Mouse (Mus musculus) MEL (cell line): ENCODE results near the gene Gm45808. TPM values are rescaled to one million over a fixed set of nuclear protein-coding genes. Genes with fewer than 3 reads are reported as not detected.

Experiments used
- DNase-seq: peaks from one replicate; pipeline ENCODE4 v3.0.0; 2011; ENCODE audit warnings: low read depth, low spot score
- H3K27ac ChIP-seq: 2 replicates; pipeline ENCODE4 v1.5.1; 2012; ENCODE audit warnings: low read depth, mild to moderate bottlenecking, control low read depth, low read length, moderate library complexity; ENCODE audit not compliant: control insufficient read depth
- H3K27me3 ChIP-seq, 2 experiments: fragments of 150-350 bp in 1 of 2; sonication (generic) in 1 of 2; 2 replicates each; pipeline ENCODE4 v1.6.1; 2012; ENCODE audit warnings: low read length in 2 of 2, mild to moderate bottlenecking in 2 of 2, improper control_type of control experiment in 1 of 2, moderate library complexity in 1 of 2; ENCODE audit not compliant: insufficient read depth in 2 of 2, control insufficient read depth in 1 of 2
- H3K36me3 ChIP-seq, 2 experiments: 2 replicates each; pipeline ENCODE4 v1.6.1; 2012 to 2014; ENCODE audit warnings: low read length in 2 of 2, improper control_type of control experiment in 1 of 2, inconsistent platforms in 1 of 2, mild to moderate bottlenecking in 1 of 2; ENCODE audit not compliant: insufficient read depth in 2 of 2, control insufficient read depth in 1 of 2
- H3K4me1 ChIP-seq, 2 experiments: fragments of 150-350 bp in 1 of 2; sonication (generic) in 1 of 2; 2 replicates each; pipeline ENCODE4 v1.6.1; 2012; ENCODE audit warnings: low read length in 2 of 2, improper control_type of control experiment in 1 of 2, mild to moderate bottlenecking in 1 of 2; ENCODE audit not compliant: insufficient read depth in 2 of 2, control insufficient read depth in 1 of 2
- H3K4me3 ChIP-seq, 2 experiments: fragments of 150-350 bp in 1 of 2; sonication (generic) in 1 of 2; 2 replicates each; pipeline ENCODE4 v1.5.1; 2012; ENCODE audit warnings: low read depth in 2 of 2, low read length in 2 of 2, mild to moderate bottlenecking in 2 of 2, moderate library complexity in 2 of 2, control low read depth in 1 of 2, improper control_type of control experiment in 1 of 2; ENCODE audit not compliant: control insufficient read depth in 1 of 2, insufficient read depth in 1 of 2
- H3K79me2 ChIP-seq: 2 replicates; pipeline ENCODE4 v1.6.1; 2012; ENCODE audit warnings: mild to moderate bottlenecking, low read length, moderate library complexity; ENCODE audit not compliant: control insufficient read depth, poor library complexity, insufficient read depth
- H3K9ac ChIP-seq: 2 replicates; pipeline ENCODE4 v1.6.1; 2012; ENCODE audit warnings: low read depth, mild to moderate bottlenecking, control low read depth, low read length, moderate library complexity; ENCODE audit not compliant: control insufficient read depth, poor library complexity, severe bottlenecking
- H3K9me3 ChIP-seq: fragments of 150-350 bp; sonication (generic); replicated peaks from 2 replicates; pipeline ENCODE4 v1.6.1; 2012; ENCODE audit warnings: mild to moderate bottlenecking, low read length, improper control_type of control experiment, moderate library complexity; ENCODE audit not compliant: insufficient read depth
- CHD2 ChIP-seq: IDR thresholded peaks from 2 replicates; pipeline ENCODE4 v1.6.1; 2011; ENCODE audit warnings: low read length, improper control_type of control experiment
- ELF1 ChIP-seq: IDR thresholded peaks from 2 replicates; pipeline ENCODE4 v1.6.1; 2014; ENCODE audit warnings: low read depth, mild to moderate bottlenecking, inconsistent platforms, low read length, improper control_type of control experiment, moderate library complexity
- EP300 ChIP-seq, 2 experiments: IDR thresholded peaks; 2 replicates each; pipeline ENCODE4 v1.6.1; 2011; ENCODE audit warnings: improper control_type of control experiment in 2 of 2, low read length in 2 of 2, low read depth in 1 of 2, mild to moderate bottlenecking in 1 of 2
- GABPA ChIP-seq: IDR thresholded peaks from 2 replicates; pipeline ENCODE4 v1.6.1; 2012; ENCODE audit warnings: low read depth, mild to moderate bottlenecking, inconsistent platforms, low read length, improper control_type of control experiment, moderate library complexity
- KAT2A ChIP-seq: conservative IDR thresholded peaks from 2 replicates; pipeline ENCODE4 v1.6.1; 2012; ENCODE audit warnings: low read depth, low read length, improper control_type of control experiment, inconsistent platforms
- MAX ChIP-seq: IDR thresholded peaks from 2 replicates; pipeline ENCODE4 v1.6.1; 2011; ENCODE audit warnings: low read length, improper control_type of control experiment
- MAZ ChIP-seq: IDR thresholded peaks from 2 replicates; pipeline ENCODE4 v1.6.1; 2012; ENCODE audit warnings: low read depth, mild to moderate bottlenecking, inconsistent platforms, low read length, improper control_type of control experiment
- MXI1 ChIP-seq: IDR thresholded peaks from 2 replicates; pipeline ENCODE4 v1.6.1; 2011; ENCODE audit warnings: mild to moderate bottlenecking, low read depth, low read length, improper control_type of control experiment
- MYB ChIP-seq: IDR thresholded peaks from 2 replicates; pipeline ENCODE4 v1.6.1; 2011; ENCODE audit warnings: mild to moderate bottlenecking, low read depth, low read length, improper control_type of control experiment
- NELFE ChIP-seq: IDR thresholded peaks from 2 replicates; pipeline ENCODE4 v1.6.1; 2011; ENCODE audit warnings: low read depth, low read length, improper control_type of control experiment
- POLR2AphosphoS2 ChIP-seq: IDR thresholded peaks from 2 replicates; pipeline ENCODE4 v1.6.1; 2011; ENCODE audit warnings: low read length, improper control_type of control experiment
- POLR2AphosphoS5 ChIP-seq: IDR thresholded peaks from 2 replicates; pipeline ENCODE4 v1.6.1; 2012; ENCODE audit warnings: low read depth, borderline replicate concordance, mild to moderate bottlenecking, inconsistent platforms, low read length, moderate library complexity, mixed read lengths
- RAD21 ChIP-seq: IDR thresholded peaks from 2 replicates; pipeline ENCODE4 v1.6.1; 2011; ENCODE audit warnings: mild to moderate bottlenecking, low read depth, low read length, improper control_type of control experiment
- RCOR1 ChIP-seq: IDR thresholded peaks from 2 replicates; pipeline ENCODE4 v1.6.1; 2012; ENCODE audit warnings: low read depth, mild to moderate bottlenecking, inconsistent platforms, low read length, improper control_type of control experiment
- SIN3A ChIP-seq: IDR thresholded peaks from 2 replicates; pipeline ENCODE4 v1.6.1; 2012; ENCODE audit warnings: low read length, improper control_type of control experiment, inconsistent platforms
- TAL1 ChIP-seq: IDR thresholded peaks from 2 replicates; pipeline ENCODE4 v1.6.1; 2012; ENCODE audit warnings: mild to moderate bottlenecking, inconsistent platforms, low read length, moderate library complexity, mixed read lengths
- TCF12 ChIP-seq: IDR thresholded peaks from 2 replicates; pipeline ENCODE4 v1.6.1; 2014; ENCODE audit warnings: low read depth, mild to moderate bottlenecking, inconsistent platforms, low read length, improper control_type of control experiment, moderate library complexity
- USF1 ChIP-seq: IDR thresholded peaks from 2 replicates; pipeline ENCODE4 v1.6.1; 2014; ENCODE audit warnings: low read depth, mild to moderate bottlenecking, inconsistent platforms, low read length, improper control_type of control experiment, moderate library complexity
- USF2 ChIP-seq, 2 experiments: IDR thresholded peaks; 2 replicates each; pipeline ENCODE4 v1.6.1; 2011 to 2012; ENCODE audit warnings: improper control_type of control experiment in 2 of 2, low read length in 2 of 2, borderline replicate concordance in 1 of 2, inconsistent platforms in 1 of 2, low read depth in 1 of 2, mild to moderate bottlenecking in 1 of 2; ENCODE audit not compliant: insufficient read depth in 1 of 2
- ZKSCAN1 ChIP-seq: IDR thresholded peaks from 2 replicates; pipeline ENCODE4 v1.6.1; 2012; ENCODE audit warnings: low read depth, mild to moderate bottlenecking, inconsistent platforms, low read length, improper control_type of control experiment, moderate library complexity
- ZMIZ1 ChIP-seq: IDR thresholded peaks from 2 replicates; pipeline ENCODE4 v1.6.1; 2012; ENCODE audit warnings: low read depth, mild to moderate bottlenecking, inconsistent platforms, low read length, improper control_type of control experiment, moderate library complexity
- ZNF384 ChIP-seq: IDR thresholded peaks from 2 replicates; pipeline ENCODE4 v1.6.1; 2012; ENCODE audit warnings: low read depth, mild to moderate bottlenecking, inconsistent platforms, low read length, improper control_type of control experiment
- polyA plus RNA-seq, 2 experiments: library from polyadenylated mRNA; stranded (reverse) in 1 of 2; unstranded in 1 of 2; fragments of >175 nt in 1 of 2; fragments of >200 nt in 1 of 2; gene quantifications; 2 replicates each; pipeline versions ENCODE4 v1.2.1 to v1.2.4; 2012; ENCODE audit warnings: low replicate concordance in 2 of 2, low read depth in 1 of 2; ENCODE audit not compliant: insufficient read length in 2 of 2, insufficient read depth in 1 of 2, missing spikeins in 1 of 2
- total RNA-seq: library from RNA; depleted of rRNA; stranded (reverse); fragments of 300-350 nt; gene quantifications from 2 replicates; pipeline ENCODE4 v1.2.3, GENCODE M21; 2012

Gm45808 gene
- total and polyA plus RNA-seq, 3 experiments = not detected

DNA sequence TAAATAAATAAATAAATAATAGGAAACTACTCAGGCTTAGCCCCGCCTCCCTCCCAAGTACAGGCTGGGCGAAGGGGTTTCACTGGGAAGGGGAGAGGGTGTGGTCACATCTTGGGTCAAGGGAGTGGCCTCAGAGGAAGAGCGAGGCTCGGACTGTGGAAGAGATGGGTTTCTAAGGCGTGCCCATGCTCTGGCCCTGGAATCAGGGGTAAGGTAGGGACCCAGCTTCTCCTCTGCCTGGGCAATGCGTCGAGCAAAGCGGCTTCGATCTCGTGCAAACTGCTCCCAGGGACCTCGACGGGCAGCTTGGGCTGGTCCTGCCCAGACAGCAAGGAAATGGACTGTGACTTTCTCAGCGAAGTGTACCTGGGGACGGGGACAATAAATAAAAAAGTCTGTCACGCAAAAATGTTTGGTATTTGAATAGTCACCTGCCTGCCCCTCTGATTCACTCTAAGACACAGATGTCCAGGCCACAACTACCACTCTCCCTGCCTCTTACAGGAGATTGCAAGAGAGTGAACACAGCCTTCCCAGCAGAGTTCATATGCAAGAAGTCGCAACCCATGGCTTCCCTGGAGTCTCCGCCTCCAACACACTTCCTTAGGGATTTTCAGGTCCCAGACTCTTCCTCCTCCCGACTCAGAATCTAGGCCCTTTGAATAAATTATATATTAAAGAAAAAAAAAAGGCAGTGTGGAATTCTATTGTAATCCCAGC lies 36.5 kb upstream of the Gm45808 start:
- H3K9ac ChIP-seq = peak overlapping the region; percentile 44; the same call in 1 of the 2 replicates
- no peaks in the 10 kb centered on the region for H3K9me3 ChIP-seq
- H3K4me1 ChIP-seq = peaks cover 4 to 16% of the 10 kb centered on the region in 2 experiments; a peak in 3 of 4 replicates
- TF ChIP-seq ELF1 = no peak
- TF ChIP-seq TCF12 = no peak
- TF ChIP-seq RAD21 = no peak
- TF ChIP-seq ZNF384 = no peak
- no peak for TF ChIP-seq CHD2
- no peak for TF ChIP-seq POLR2AphosphoS5
- no peak for TF ChIP-seq MAZ
- TF ChIP-seq GABPA = no peak
- no peak for TF ChIP-seq MXI1
- TF ChIP-seq MAX = no peak
- TF ChIP-seq TAL1 = no peak
- TF ChIP-seq EP300 (IDR thresholded peaks at IDR 0.05; ENCODE audit: low read depth in 1 of 2, low read length in 2 of 2) = no peak
- no peak for TF ChIP-seq NELFE
- TF ChIP-seq ZKSCAN1 = no peak
- no peak for TF ChIP-seq SIN3A
- no peak for TF ChIP-seq KAT2A
- TF ChIP-seq ZMIZ1 = no peak
- no peak for TF ChIP-seq MYB
- no peak for TF ChIP-seq RCOR1
- TF ChIP-seq USF2 (IDR thresholded peaks at IDR 0.05; ENCODE audit: borderline replicate concordance in 1 of 2, insufficient read depth in 1 of 2, low read depth in 1 of 2, low read length in 2 of 2) = no peak
- H3K27me3 ChIP-seq = no peaks in the 10 kb centered on the region
- no peak for DNase-seq
- peaks cover 27% of the 10 kb centered on the region for H3K79me2 ChIP-seq
- H3K36me3 ChIP-seq = peaks cover 0 to 29% of the 10 kb centered on the region in 2 experiments; a peak in 2 of 4 replicates
- peak overlapping the region; percentile 39 to 42 for H3K4me3 ChIP-seq
- H3K27ac ChIP-seq = peak overlapping the region; percentile 14; the same call in 1 of the 2 replicates

DNA sequence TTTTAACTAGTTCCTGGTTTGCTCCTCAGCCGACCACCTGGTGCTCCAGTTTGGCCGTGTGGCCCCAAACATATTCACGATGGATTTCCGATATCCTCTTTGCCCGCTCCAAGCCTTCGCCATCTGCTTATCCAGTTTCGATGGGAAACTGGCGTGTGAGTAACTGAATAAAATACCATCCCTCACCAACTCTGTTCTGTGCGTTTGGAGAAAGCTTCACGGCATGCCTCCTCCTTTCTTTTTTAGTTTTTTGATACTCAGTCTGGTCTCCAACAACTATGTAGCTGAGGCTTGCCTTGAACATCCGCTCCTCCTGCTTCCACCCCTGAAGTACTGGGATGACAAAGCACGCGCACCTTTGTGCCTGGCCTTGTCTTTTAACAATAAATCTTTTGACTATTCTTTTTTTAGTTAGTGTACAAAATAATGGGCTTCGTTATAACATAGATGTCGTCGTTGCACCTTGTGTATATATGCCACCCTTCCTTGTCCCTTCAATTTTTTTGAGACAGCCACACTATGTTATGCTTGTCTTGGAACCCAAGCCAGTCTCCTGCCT lies 35.7 kb upstream of the Gm45808 start:
- TF ChIP-seq POLR2AphosphoS2 = peak; percentile 93
- TF ChIP-seq ELF1 = no peak
- no peak for TF ChIP-seq USF1
- TF ChIP-seq, all 39 proteins: peak for 1
- H3K4me1 ChIP-seq = peaks cover 4 to 16% of the 10 kb centered on the region in 2 experiments; a peak in 3 of 4 replicates
- no peaks in the 10 kb centered on the region for H3K9me3 ChIP-seq
- H3K9ac ChIP-seq = peak overlapping the region; percentile 31
- peak overlapping the region; percentile 26; the same call in 1 of the 2 replicates for H3K27ac ChIP-seq
- no peak for DNase-seq
- peaks cover 27% of the 10 kb centered on the region for H3K79me2 ChIP-seq
- peak overlapping the region; percentile 73 to 79; a peak in 3 of 4 replicates for H3K4me3 ChIP-seq
- H3K36me3 ChIP-seq = peaks cover 0 to 29% of the 10 kb centered on the region in 2 experiments; a peak in 2 of 4 replicates
- no peaks in the 10 kb centered on the region for H3K27me3 ChIP-seq
